Mouse (Mus musculus) gonadal fat pad, adult 2 months (tissue): Measurements from ENCODE around the gene AI837181. TPM values are rescaled to one million over a fixed set of nuclear protein-coding genes. Genes with fewer than 3 reads are reported as not detected.
"Not testable (repeated sequence)": the region's sequence is repeated elsewhere in the genome, so short reads cannot be mapped to it uniquely, and the experiment has no call there.

Experiments
- DNase-seq: peaks from one replicate; pipeline ENCODE4 v3.0.0-alpha.2; 2012; ENCODE audit warnings: low read depth
- polyA plus RNA-seq: library from polyadenylated mRNA; depleted of rRNA; stranded (reverse); fragments of >200 nt; gene quantifications from 2 replicates; pipeline ENCODE4 v1.2.3, GENCODE M21; 2012; rRNA removed

Gene AI837181
- 65.9 and 73.9 TPM in 2 replicates for polyA plus RNA-seq

DNA sequence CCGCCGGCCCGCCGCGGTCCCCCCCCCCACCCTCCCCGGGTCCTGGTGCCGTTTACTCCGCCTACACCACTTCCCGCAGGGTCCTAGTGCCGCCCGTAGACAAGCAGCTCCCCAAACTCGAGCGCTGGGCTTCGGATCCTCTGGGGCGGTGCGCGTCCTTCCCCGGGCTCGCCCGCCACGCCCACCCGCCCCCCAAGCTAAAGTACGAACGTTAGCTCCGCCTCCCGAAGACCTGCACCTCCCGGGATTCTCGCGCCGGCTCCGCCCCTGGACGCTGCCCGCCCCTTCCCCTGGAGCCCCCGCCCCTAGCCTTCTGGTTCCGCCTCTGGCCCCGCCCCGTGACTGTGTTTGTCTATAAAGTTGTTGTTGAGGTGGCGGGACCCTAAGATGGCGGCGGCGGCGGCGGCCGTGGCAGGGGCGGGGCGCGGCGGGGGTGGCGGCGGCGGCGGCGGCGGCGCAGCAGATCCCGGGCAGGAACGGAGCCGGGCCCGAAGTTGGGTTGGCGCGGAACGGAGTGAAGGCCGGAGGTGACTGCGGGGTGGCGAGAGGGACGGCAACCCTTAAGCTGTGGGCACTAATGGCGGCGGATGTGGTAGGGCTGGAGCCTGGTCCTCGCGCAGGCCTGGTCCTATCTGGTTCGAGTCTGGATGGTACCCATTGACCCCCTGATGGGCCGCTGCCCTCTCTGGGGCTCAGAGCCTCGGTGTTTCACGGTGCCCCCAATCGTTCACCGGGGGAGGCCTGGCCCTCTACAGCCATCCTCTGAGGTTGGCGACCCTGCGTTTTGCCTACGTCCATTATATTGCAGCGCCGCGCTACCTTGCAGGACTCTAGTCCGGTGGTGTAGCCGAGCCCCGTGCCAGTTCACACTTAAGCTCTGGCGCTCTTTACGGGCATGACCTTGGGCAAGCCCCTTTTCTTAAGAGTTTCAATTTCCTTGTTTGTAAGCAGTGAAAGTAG is at the start of gene AI837181, which contains the start of gene Drap1:
Gene AI837181 (plus strand): TSS at position 363 of the 960 bp plus-strand sequence.
Gene Drap1 (minus strand): TSS at position 198 of the 960 bp plus-strand sequence.
- DNase-seq: no peak

GRCm38 (mm10) chr19:5377446-5377845 is 47.5 kb upstream of the AI837181 start:
- DNase-seq: no peak

DNA sequence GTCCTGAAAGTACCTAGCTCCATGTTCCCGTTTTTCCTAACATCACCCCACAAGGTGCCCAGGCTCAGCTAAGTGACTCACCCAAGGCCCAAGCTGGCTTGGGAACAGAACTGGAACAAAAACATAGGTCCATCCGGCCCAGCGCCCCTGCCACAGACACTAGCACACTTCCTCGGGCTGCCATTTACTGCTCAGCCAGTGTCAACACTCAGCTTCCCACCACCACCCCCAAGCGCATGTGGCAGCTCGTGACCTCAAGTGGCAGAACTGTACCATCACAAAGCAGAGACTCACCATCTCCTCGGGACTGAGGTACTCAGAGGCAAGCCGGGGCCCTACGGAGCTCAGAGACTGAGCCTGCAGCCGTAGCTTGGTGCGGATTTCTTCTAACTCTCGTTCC is 41.6 kb upstream of the AI837181 start:
- no peak for DNase-seq

GRCm38 (mm10) chr19:5384715-5385114 is 40.2 kb upstream of the AI837181 start:
- DNase-seq: no peak

- no peak for DNase-seq
Measured at GRCm38 (mm10) chr19:5388011-5388441, 36.9 kb upstream of the AI837181 start.

DNA sequence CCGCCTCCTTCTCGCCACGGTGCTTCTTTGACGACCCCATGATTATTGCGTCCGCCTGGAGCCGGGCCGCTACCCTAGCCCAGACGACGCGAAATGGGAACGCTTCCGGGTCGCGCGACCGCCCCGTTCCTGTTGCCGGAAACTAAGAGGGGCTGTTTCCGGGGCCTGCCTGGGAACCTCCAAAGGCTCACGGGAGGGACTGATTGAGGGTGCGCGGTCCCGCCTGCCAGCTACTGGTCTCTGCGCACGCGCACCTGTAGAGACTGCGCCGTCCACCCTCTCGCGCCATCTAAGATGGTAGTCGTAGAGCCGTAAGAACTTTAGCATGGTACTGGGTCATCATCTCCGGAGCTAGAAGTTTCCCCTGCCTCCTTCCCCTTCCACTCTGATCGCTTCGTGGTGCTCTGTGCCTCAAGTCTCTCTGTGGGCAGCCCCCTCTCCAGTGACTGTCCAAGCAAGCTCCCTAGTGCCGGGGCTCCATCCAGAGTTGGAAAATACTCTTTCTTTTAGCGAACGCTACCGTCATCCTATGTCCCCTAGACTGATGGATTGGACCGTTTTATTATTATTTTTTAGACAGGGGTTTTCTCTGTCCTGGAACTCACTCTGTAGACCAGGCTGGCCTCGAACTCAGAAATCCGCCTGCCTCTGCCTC is 36.2 kb upstream of the AI837181 start, which contains the start of gene Sart1:
Gene Sart1 (minus strand): TSS at position 116 of the 655 bp plus-strand sequence.
- no peak for DNase-seq

- DNase-seq: no peak
Measured at GRCm38 (mm10) chr19:5389647-5390046, 35.3 kb upstream of the AI837181 start.

DNA sequence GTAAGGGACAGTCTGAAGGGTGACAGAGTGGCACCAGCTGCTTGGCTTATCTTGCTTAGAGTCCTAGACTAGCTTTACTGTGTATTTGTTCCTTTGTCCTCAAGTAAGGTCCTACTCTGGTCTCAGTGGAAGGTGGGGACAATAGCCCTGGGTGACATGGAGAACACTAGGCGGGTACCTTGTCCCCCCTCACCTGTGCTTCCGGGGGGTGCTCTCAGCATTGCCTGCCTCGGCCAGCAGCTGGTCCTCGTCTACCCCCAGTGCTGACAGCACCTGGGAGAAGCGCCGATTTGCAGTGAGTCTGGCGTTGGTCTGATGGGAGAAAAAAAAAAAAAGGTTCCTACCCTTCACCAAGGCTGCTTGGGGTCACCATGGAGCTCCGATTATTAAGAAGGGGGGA is 34.5 kb upstream of the AI837181 start:
- DNase-seq: no peak

- DNase-seq: no peak
Measured at GRCm38 (mm10) chr19:5392892-5393291, 32.1 kb upstream of the AI837181 start.

GRCm38 (mm10) chr19:5394168-5394567 is 30.8 kb upstream of the AI837181 start:
- DNase-seq: no peak

GRCm38 (mm10) chr19:5395371-5395770 is 29.6 kb upstream of the AI837181 start:
- no peak for DNase-seq

DNA sequence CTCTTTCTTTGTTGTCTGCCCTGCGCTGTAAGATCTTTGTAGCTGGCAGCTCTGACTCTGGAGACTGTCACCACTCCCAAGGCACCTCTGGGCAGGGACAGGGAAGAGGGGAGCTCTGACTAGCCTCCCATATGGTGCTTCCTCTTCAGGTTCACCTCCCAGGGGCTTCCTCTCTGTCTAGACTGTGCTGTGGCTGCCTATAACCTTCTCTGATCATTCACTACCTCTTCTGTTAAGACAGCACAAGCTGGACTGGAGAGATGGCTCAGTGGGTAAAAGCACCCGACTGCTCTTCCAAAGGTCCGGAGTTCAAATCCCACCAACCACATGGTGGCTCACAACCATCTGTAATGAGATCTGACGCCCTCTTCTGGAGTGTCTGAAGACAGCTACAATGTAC is 23.9 kb upstream of the AI837181 start:
- DNase-seq: not testable (repeated sequence)

- no peak for DNase-seq
Measured at GRCm38 (mm10) chr19:5402293-5402692, 22.7 kb upstream of the AI837181 start, which contains the start of gene Tsga10ip. Tsga10ip (minus strand) TSS chr19:5402526.

GRCm38 (mm10) chr19:5405924-5406323 is 19.0 kb upstream of the AI837181 start:
- DNase-seq: no peak

DNA sequence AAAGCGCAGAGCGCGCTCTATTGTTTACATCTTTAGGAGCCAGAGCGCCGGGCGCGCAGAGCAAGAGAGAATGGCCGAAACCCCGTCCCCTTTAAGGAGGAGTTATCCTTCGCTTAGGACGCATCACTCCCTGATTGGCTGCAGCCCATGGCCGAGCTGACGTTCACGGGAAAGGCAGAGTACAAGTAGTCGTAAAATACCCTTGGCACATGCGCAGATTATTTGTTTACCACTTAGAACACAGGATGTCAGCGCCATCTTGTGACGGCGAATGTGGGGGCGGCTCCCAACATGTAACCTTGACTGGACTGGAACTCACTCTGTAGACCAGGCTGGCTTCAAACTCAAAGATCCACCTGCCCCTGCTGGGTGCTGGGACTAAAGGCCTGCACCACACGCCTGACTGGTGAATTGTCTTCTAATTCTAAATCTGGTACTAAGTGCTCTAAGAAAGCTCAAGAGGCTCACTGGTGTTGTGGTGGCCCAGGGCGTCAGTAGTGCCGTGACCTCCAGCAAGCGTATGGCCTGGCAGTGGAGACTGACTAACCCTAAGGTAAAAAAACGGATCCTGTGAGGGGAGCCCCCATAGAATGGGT is 18.3 kb upstream of the AI837181 start:
- not testable (repeated sequence) for DNase-seq

DNA sequence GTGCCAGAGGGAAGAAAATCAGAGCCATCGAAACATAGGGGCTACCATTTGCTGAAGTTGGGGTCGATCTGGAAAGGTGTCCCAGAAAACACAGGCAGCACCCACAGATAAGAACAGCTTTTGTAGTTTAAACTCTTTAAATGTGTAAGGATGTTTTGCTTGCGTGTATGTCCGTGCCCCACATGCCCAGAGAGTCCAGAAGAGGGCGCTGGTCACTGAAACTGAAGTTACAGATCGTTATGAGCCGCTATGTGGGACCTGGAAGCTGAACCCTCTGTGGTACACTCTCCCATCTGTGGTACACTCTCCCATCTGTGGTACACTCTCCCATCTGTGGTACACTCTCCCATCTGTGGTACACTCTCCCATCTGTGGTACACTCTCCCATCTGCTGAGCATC is 17.8 kb upstream of the AI837181 start:
- DNase-seq: no peak

DNA sequence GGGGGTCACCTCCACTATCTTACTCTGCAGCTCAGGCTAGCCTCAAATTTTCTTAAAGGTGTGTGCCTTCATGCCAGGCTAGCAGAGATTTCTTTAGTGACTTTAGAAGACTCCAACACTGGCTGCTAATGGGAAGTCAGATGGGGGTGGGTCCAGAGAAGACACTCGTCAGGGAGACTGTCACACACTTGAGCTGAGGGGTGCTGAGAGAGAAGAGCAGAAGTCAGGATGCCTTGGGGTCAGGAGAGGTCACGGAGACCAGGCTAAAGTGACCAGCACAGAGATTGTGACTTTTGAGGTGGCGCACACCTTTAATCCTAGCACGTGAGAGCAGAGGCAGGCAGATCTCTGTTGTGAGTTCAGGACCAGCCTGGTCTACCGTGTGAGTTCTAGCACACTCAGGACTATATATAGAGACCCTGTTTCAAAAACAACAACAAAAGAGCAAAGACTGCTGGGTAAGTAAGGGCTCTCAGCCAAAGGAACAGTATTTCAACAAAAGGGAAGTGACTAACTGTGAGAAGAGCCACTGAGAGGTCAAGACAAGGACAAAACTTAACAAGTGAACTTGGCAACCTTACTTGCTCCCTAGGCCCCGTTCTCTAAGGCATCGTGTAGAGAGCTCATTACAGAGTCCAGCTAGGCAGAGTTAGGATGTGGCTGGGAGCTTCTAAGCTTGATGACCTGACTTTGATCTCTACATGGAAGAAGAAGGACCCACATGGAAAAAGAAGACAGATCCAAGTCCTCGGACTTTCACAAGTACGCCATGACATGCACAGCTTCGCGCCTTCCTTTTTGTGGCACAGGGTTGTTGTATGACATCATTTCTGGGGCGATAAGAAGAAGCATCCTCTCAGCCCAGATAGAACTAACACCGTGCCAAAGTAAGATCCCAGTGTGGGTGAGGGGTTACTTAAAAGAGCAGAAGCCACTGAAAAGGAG is 16.6 kb upstream of the AI837181 start:
- DNase-seq: no peak

- DNase-seq: no peak
Measured at GRCm38 (mm10) chr19:5409068-5409467, 15.9 kb upstream of the AI837181 start.

- no peak for DNase-seq
Measured at GRCm38 (mm10) chr19:5410641-5411040, 14.3 kb upstream of the AI837181 start.

DNA sequence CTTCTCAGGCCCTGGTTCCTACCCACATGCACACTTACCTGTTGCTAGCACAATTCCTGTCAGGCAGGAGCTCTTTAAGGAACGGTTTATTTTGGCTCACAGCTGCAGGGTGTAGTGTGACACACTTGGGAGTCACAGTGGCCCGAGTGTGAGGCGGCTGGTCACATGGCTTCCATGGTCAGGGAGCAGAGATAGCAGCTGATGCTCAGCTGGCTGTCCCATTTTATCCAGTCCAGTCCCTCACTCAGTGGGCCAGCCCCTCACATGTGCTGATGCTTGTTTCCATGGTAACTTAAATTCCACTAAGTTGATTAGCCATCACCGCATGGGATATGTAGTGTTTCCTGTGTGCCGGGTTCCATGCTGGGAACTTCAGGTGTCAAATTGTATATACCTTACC is 13.0 kb upstream of the AI837181 start:
- DNase-seq: no peak

- no peak for DNase-seq
Measured at GRCm38 (mm10) chr19:5413840-5414239, 11.1 kb upstream of the AI837181 start.
